Mouse (Mus musculus) forebrain, embryonic 11.5 days (tissue): ENCODE results near the gene Zfp697. TPM values are rescaled to one million over a fixed set of nuclear protein-coding genes. Genes with fewer than 3 reads are reported as not detected.
A peak's percentile ranks its signal among the peaks of the same experiment; 100 is the strongest.

Experiments used
- ATAC-seq: fragments of 200-750 bp; cut with Nextera tagmentation; replicated peaks from 2 replicates; pipeline ENCODE4 v1.8.0; 2017; ENCODE audit warnings: moderate TSS enrichment; ENCODE audit not compliant: low FRiP score
- DNase-seq: peaks from one replicate; pipeline ENCODE4 v3.0.0-alpha.2; 2017; ENCODE audit warnings: low spot score
- H3K27ac ChIP-seq: fragments of 300-500 bp; sonication (generic); 2 replicates; pipeline ENCODE4 v1.5.1; 2014; ENCODE audit warnings: low read depth, low read length
- H3K27me3 ChIP-seq: fragments of 300-500 bp; sonication (generic); 2 replicates; pipeline ENCODE4 v1.6.1; 2014; ENCODE audit warnings: mild to moderate bottlenecking, low read length, mixed read lengths; ENCODE audit not compliant: control insufficient read depth, insufficient read depth
- H3K36me3 ChIP-seq: fragments of 300-500 bp; sonication (generic); 2 replicates; pipeline ENCODE4 v1.6.1; 2014; ENCODE audit warnings: mild to moderate bottlenecking, low read length, moderate library complexity, mixed read lengths; ENCODE audit not compliant: control insufficient read depth, insufficient read depth
- H3K4me1 ChIP-seq: fragments of 300-500 bp; sonication (generic); replicated peaks from 2 replicates; pipeline ENCODE4 v1.6.1; 2014; ENCODE audit warnings: low read length, mixed read lengths; ENCODE audit not compliant: control insufficient read depth, insufficient read depth
- H3K4me2 ChIP-seq: fragments of 300-500 bp; sonication (generic); 2 replicates; pipeline ENCODE4 v1.6.1; 2014; ENCODE audit warnings: low read depth, mild to moderate bottlenecking, low read length, moderate library complexity, mixed read lengths; ENCODE audit not compliant: severe bottlenecking
- H3K4me3 ChIP-seq: fragments of 300-500 bp; sonication (generic); 2 replicates; pipeline ENCODE4 v1.5.1; 2014; ENCODE audit warnings: low read depth, low read length
- H3K9ac ChIP-seq: fragments of 300-500 bp; sonication (generic); 2 replicates; pipeline ENCODE4 v1.6.1; 2014; ENCODE audit warnings: low read length
- H3K9me3 ChIP-seq: fragments of 300-500 bp; sonication (generic); 2 replicates; pipeline ENCODE4 v1.6.1; 2016; ENCODE audit warnings: low read length, mixed read lengths; ENCODE audit not compliant: control insufficient read depth
- WGBS: fragments of 180-500 bp; shearing (Covaris S2); extraction: QIAGEN DNeasy Blood & Tissue Kit; methylation state at CpG from one replicate; pipeline ENCODE4 v1.1.7; 2014; 5-methylcytosine and 5-hydroxymethylcytosine counted together
- polyA plus RNA-seq: library from polyadenylated mRNA; unstranded; fragments of >200 nt; fragmentation: Nextera tagmentation; extraction: Ambion mirVana; gene quantifications from 2 replicates; pipeline ENCODE4 v1.2.1, GENCODE M21; 2014

Zfp697 gene
- polyA plus RNA-seq, 1 experiment from 2014 or later, result 8.9 TPM

- H3K9ac ChIP-seq, result no peak overlapping the region
- DNase-seq (no peak), ATAC-seq (no peak)
- no peaks in the 10 kb centered on the region for H3K9me3 ChIP-seq
- H3K36me3 ChIP-seq, result no peaks in the 10 kb centered on the region
- peaks cover 9% of the 10 kb centered on the region; the same call in 1 of the 2 replicates for H3K4me1 ChIP-seq
- no peak overlapping the region for H3K4me2 ChIP-seq
- 89% methylated on average over 17 of the region's 17 CpGs for WGBS
- H3K27me3 ChIP-seq, result no peaks in the 10 kb centered on the region
- no peak overlapping the region for H3K4me3 ChIP-seq
- no peak overlapping the region for H3K27ac ChIP-seq
Measured at GRCm38 (mm10) chr3:98340818-98341594, 41.3 kb upstream of the Zfp697 start.

DNA sequence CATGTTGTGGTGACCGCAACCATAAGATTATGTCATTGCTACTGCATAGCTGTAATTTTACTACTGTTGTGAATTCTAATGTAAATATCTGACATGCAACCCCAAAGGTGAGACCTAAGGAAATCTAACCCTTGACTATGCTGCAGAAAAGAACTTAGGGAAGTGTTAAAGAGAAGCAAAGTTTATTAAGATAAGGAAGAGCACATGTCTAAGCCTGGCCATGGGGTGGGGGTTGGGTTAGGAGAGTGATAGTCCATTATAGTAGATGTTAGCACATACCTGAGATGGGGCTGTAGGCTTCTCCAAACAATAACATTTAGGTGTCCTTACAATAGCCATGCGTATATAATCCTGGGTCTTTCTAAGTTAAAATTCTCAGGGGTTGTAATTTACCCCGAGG, 39.0 kb upstream of the Zfp697 start:
- WGBS, result 90% methylated on average over 3 of the region's 3 CpGs

DNA sequence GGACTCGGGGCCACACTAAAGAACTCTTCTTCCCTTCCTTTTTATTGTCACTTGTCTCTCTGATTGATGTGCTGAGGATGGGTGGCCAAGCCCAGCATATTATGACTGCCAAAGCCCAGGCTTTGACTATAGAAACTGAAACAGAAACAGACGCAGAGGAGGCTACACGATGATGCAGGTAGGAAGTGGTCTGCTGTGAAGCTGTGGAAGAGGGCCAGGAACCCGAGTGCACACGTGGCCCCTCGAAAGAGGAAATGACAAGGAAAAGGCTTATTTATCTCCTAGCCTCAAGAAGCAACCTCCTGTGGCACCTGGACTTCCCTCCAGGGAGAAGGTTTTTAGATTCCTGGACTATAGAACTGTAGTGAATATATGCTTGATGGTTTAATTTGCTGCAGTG, 34.2 kb upstream of the Zfp697 start:
- DNase-seq, result no peak
- H3K4me3 ChIP-seq, result no peak overlapping the region
- H3K27ac ChIP-seq, result no peak overlapping the region
- H3K36me3 ChIP-seq, result no peaks in the 10 kb centered on the region
- H3K27me3 ChIP-seq, result no peaks in the 10 kb centered on the region
- H3K4me1 ChIP-seq, result no peaks in the 10 kb centered on the region; the same call in 1 of the 2 replicates
- no peak for ATAC-seq
- no peaks in the 10 kb centered on the region for H3K9me3 ChIP-seq
- H3K9ac ChIP-seq, result no peak overlapping the region
- H3K4me2 ChIP-seq, result no peak overlapping the region
- WGBS, result 85% methylated on average over 6 of the region's 6 CpGs

More for the DNA sequence above, 39.0 kb upstream of the Zfp697 start:
- Histone ChIP-seq H3K27me3 (no peaks in the 10 kb centered on the region), H3K27ac (no peak overlapping the region), H3K36me3 (no peaks in the 10 kb centered on the region), H3K9ac (no peak overlapping the region), H3K9me3 (no peaks in the 10 kb centered on the region), H3K4me3 (no peak overlapping the region), H3K4me1 (no peaks in the 10 kb centered on the region), H3K4me2 (no peak overlapping the region)
- ATAC-seq (no peak), DNase-seq (no peak)

GRCm38 (mm10) chr3:98348705-98349104, 33.6 kb upstream of the Zfp697 start:
- Histone ChIP-seq H3K4me3 (no peak overlapping the region), H3K27me3 (no peaks in the 10 kb centered on the region), H3K36me3 (no peaks in the 10 kb centered on the region), H3K4me2 (no peak overlapping the region), H3K4me1 (no peaks in the 10 kb centered on the region; the same call in 1 of the 2 replicates), H3K9me3 (no peaks in the 10 kb centered on the region), H3K27ac (no peak overlapping the region), H3K9ac (no peak overlapping the region)
- ATAC-seq, result peak; percentile 61
- WGBS, result 30% methylated on average over 8 of the region's 8 CpGs
- peak; percentile 67 for DNase-seq

DNA sequence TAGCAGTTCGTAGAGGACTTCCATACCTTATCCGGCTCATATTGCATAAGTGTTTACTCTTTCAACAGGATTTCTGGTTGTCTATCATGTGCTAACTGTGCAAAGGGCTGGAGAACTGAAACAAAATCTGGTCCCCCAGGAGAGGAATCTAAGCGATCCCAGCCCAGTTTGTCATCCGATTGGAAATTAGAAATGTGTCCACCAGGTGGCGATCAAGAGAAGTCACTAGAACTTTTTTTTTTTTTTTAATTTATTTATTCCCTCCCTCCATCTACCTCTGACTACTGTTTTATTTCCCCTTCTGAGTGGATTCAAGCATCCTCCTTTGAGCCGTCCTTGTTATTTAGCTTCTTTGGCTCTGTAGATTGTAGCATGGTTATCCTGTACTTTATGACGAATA, 28.4 kb upstream of the Zfp697 start:
- Histone ChIP-seq H3K4me3 (no peak overlapping the region), H3K4me1 (no peaks in the 10 kb centered on the region), H3K27ac (no peak overlapping the region), H3K4me2 (no peak overlapping the region), H3K9me3 (no peaks in the 10 kb centered on the region), H3K27me3 (no peaks in the 10 kb centered on the region), H3K9ac (no peak overlapping the region), H3K36me3 (no peaks in the 10 kb centered on the region)
- ATAC-seq (no peak), DNase-seq (peak; percentile 69)
- WGBS, result 37% methylated on average over 7 of the region's 7 CpGs

DNA sequence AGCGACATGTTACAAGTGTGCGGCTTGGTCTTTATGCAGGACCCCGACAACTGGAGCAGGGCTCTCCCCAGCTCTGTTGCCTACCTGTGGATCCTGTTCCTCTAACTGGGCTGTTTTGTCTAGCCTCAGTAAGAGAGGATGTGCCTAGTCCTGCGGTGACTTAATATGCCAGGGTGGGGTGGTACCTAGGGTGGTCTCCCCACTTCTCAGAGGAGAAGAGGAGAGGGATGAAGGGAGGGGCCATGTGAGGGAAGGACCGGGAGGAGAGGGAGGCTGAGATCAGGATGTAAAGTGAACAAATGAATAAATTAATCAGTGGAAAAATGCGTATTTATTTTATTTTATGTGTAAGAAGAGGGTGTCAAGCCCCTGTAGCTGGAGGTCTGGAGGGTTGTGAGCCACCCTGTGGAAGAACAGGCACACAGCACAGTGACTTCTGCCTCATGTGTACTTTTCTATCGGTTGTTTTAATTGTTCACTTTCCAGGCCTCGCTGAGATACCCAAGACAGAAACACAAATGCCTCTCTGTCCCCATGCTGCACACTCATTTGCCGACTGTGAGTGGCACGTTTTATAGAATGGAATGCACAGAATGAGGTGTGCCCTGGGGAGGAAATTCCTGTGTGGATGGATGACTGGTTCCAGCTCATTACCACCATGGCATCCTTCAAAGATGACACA, 26.8 kb upstream of the Zfp697 start:
- ATAC-seq (peak; percentile 42; the same call in 1 of the 2 replicates), DNase-seq (no peak)
- 61% methylated on average over 10 of the region's 10 CpGs for WGBS
- Histone ChIP-seq H3K9me3 (no peaks in the 10 kb centered on the region), H3K27me3 (no peaks in the 10 kb centered on the region), H3K4me2 (no peak overlapping the region), H3K4me3 (no peak overlapping the region), H3K27ac (no peak overlapping the region), H3K9ac (no peak overlapping the region), H3K4me1 (no peaks in the 10 kb centered on the region), H3K36me3 (no peaks in the 10 kb centered on the region)

DNA sequence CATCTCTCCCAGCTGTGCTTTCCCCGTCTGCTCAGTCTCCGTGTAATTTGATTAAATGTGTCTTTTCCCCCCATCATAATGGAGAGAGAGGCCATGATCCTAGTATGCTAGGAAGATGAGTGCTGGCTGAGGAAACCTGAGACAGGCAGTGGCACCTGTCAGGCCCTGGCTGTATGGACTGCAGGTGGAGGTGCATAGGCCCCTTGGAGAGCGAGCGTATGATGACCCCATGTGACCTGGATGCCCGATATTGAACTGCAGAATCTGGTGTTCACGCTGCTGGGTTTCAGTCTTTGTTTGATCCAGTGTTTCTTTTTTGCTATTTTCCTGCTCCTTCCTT, 26.3 kb upstream of the Zfp697 start:
- Histone ChIP-seq H3K4me1 (no peaks in the 10 kb centered on the region), H3K36me3 (no peaks in the 10 kb centered on the region), H3K9ac (no peak overlapping the region), H3K27ac (no peak overlapping the region), H3K4me2 (no peak overlapping the region), H3K27me3 (no peaks in the 10 kb centered on the region), H3K9me3 (no peaks in the 10 kb centered on the region), H3K4me3 (no peak overlapping the region)
- ATAC-seq (no peak), DNase-seq (no peak)
- 73% methylated on average over 6 of the region's 6 CpGs for WGBS

DNA sequence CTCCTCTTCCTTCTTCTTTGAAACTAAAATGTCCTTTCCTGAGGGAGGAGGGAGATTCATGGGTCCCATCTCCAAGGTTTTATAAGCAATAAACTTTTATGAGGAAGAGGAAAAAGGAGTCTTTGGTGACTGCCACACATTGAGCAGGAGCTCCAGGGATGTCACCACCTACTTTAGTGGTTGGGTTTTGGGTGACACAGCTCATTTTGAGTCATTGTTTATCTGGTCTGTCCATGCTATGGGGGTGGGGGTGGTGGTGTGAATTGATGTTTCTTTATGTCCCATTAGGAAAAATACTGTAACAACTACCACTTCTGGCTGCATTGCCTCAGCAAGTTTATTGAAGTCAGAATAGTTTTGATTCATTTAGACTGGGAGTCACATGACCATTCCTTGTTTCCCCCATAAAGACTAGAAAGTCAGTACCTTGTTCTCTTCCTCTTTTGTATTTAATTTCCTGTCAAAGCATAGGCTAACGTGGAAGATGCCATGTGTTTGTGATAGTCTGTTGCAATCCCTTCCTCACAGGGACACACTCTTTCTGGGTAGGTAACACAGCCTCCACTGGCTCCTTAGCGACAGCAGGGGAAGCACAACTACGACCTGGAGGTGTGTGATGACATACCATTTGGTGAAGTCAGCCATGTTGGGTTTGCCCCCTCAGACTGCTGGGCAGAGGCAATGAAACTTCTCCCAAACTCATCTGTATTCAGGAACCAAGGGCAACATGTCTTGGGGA, 25.5 kb upstream of the Zfp697 start:
- Histone ChIP-seq H3K4me3 (no peak overlapping the region), H3K9me3 (no peaks in the 10 kb centered on the region), H3K36me3 (no peaks in the 10 kb centered on the region), H3K4me1 (no peaks in the 10 kb centered on the region), H3K27ac (no peak overlapping the region), H3K4me2 (no peak overlapping the region), H3K9ac (no peak overlapping the region), H3K27me3 (no peaks in the 10 kb centered on the region)
- DNase-seq (no peak), ATAC-seq (no peak)
- WGBS, result 73% methylated on average over 3 of the region's 3 CpGs
